Mouse (Mus musculus) forebrain, embryonic 13.5 days (tissue): ENCODE measurements around the gene Il17a. TPM values are rescaled to one million over a fixed set of nuclear protein-coding genes. Genes with fewer than 3 reads are reported as not detected.

Source experiments
- ATAC-seq: fragments of 200-750 bp; cut with Nextera tagmentation; 2 replicates; pipeline ENCODE4 v1.8.0; 2017
- H3K27ac ChIP-seq: fragments of 300-500 bp; sonication (generic); 2 replicates; pipeline ENCODE4 v1.5.1; 2015; ENCODE audit warnings: inconsistent platforms, mild to moderate bottlenecking, moderate library complexity
- H3K27me3 ChIP-seq: fragments of 300-500 bp; sonication (generic); 2 replicates; pipeline ENCODE4 v1.6.1; 2015; ENCODE audit warnings: mild to moderate bottlenecking, inconsistent platforms
- H3K36me3 ChIP-seq: fragments of 300-500 bp; sonication (generic); 2 replicates; pipeline ENCODE4 v1.6.1; 2015; ENCODE audit warnings: mild to moderate bottlenecking, inconsistent platforms; ENCODE audit not compliant: poor library complexity, severe bottlenecking
- H3K4me1 ChIP-seq: fragments of 300-500 bp; sonication (generic); 2 replicates; pipeline ENCODE4 v1.6.1; 2015; ENCODE audit warnings: inconsistent platforms
- H3K4me2 ChIP-seq: fragments of 300-500 bp; sonication (generic); 2 replicates; pipeline ENCODE4 v1.6.1; 2015; ENCODE audit warnings: inconsistent platforms, mild to moderate bottlenecking, moderate library complexity
- H3K4me3 ChIP-seq: fragments of 300-500 bp; sonication (generic); 2 replicates; pipeline ENCODE4 v1.5.1; 2015; ENCODE audit warnings: mild to moderate bottlenecking, inconsistent platforms
- H3K9ac ChIP-seq: fragments of 300-500 bp; sonication (generic); 2 replicates; pipeline ENCODE4 v1.6.1; 2015; ENCODE audit warnings: mild to moderate bottlenecking, inconsistent platforms
- H3K9me3 ChIP-seq: fragments of 300-500 bp; sonication (generic); replicated peaks from 2 replicates; pipeline ENCODE4 v1.6.1; 2016; ENCODE audit warnings: inconsistent platforms
- WGBS: fragments of 180-500 bp; shearing (Covaris S2); methylation state at CpG from one replicate; pipeline ENCODE4 v1.1.7; 2015; 5-methylcytosine and 5-hydroxymethylcytosine counted together
- polyA plus RNA-seq: library from polyadenylated mRNA; unstranded; fragments of >200 nt; fragmentation: Nextera tagmentation; extraction: Ambion mirVana; gene quantifications from 2 replicates; pipeline ENCODE4 v1.2.1, GENCODE M21; 2015

Gene Il17a
- polyA plus RNA-seq, result not detected in 2 replicates

DNA sequence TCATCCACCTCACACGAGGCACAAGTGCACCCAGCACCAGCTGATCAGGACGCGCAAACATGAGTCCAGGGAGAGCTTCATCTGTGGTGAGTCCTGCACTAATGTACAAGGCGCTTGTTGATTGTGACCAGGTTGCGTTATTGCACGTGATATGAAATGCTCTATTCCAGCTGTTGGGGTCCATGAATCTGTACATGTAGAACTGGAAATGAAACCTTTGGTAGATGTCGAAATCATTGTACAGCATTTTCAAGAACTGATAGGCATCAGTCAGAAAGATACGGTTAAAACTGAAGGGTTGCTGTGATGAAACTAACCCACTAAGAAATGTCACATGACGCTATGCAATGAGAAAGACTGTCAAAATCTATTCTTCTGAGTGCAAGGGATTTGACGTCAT is at the start of gene Il17a:
Gene Il17a (plus strand): TSS at position 3 of the 400 bp plus-strand sequence.
- 91% methylated on average over 10 of the region's 10 CpGs for WGBS
- Histone ChIP-seq H3K27me3 (no peaks in the 10 kb centered on the region), H3K36me3 (no peaks in the 10 kb centered on the region), H3K4me1 (no peaks in the 10 kb centered on the region), H3K4me2 (no peak within 1 kb of the TSS), H3K9ac (no peak within 1 kb of the TSS), H3K9me3 (no peaks in the 10 kb centered on the region), H3K4me3 (no peak within 1 kb of the TSS), H3K27ac (no peak within 1 kb of the TSS)
- ATAC-seq, result no peak

DNA sequence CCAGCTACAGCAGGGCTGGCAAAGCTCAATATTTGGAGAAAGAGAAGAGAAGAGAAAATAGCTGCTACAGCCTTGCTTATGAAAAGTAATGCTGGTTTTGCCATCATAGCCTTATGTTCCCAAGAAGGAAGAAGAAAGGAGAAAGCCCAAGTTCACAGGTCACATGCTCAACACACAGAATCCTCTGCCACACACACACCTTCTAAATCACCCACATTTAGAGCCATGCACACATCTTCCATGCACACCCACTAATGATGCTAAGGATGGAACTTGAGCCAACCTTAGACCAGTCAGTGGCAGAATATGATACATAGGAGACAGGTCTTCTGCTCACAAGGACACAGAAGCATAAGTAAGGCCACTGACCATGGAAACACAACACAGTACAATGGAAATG is 47.9 kb upstream of the Il17a start:
- Histone ChIP-seq H3K36me3 (no peaks in the 10 kb centered on the region), H3K27ac (no peak overlapping the region), H3K9me3 (no peaks in the 10 kb centered on the region), H3K4me3 (no peak overlapping the region), H3K4me2 (no peak overlapping the region), H3K27me3 (no peaks in the 10 kb centered on the region), H3K4me1 (0 out of 2 replicates have a peak, but pooled peaks cover 2% of the 10 kb centered on the region), H3K9ac (no peak overlapping the region)
- no peak for ATAC-seq

DNA sequence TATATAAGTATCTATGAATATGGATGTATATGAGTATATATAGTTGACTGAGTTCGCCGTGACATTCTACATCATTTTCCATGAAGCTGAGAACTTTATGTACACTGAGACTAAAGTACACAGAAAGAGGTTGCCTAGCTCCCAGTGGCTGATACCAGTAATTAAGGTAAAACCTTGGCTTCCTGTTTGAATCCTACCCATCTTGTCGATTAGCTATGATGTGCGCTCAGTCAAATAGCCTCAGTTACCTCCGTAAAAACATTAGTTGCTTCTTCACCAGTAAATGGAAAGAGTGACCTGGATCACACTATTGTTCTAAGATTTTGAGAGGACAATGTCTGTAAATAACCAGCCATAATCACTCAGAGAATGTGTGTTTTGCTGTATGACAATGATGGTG is 47.3 kb upstream of the Il17a start:
- WGBS, result 95% methylated on average over 5 of the region's 5 CpGs
- no peak overlapping the region for H3K4me2 ChIP-seq
- no peaks in the 10 kb centered on the region for H3K27me3 ChIP-seq
- H3K9ac ChIP-seq, result no peak overlapping the region
- no peak for ATAC-seq
- H3K27ac ChIP-seq, result no peak overlapping the region
- no peaks in the 10 kb centered on the region for H3K9me3 ChIP-seq
- no peaks in the 10 kb centered on the region for H3K36me3 ChIP-seq
- H3K4me1 ChIP-seq, result no peaks in the 10 kb centered on the region
- no peak overlapping the region for H3K4me3 ChIP-seq

DNA sequence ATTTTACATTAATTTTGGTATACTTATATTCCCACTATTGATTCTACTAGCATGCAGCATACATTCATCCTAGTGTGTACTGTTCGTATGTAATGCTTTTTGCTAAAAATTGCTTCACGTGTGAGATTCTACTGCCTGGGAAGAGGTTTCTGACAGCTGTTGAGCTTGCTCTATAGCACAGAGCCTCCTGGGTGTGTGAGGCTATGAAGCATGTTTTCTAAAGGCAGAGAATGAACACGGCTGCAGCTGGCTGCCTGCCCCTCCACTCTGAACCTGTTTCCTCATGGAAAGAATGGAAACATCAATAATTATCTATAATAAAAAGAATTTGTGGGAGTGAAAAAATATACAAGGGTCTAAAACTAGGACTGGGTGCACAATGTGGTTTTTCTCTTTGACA is 46.9 kb upstream of the Il17a start:
- Histone ChIP-seq H3K4me1 (no peaks in the 10 kb centered on the region), H3K4me3 (no peak overlapping the region), H3K9ac (no peak overlapping the region), H3K4me2 (no peak overlapping the region), H3K27me3 (no peaks in the 10 kb centered on the region), H3K9me3 (no peaks in the 10 kb centered on the region), H3K36me3 (no peaks in the 10 kb centered on the region), H3K27ac (no peak overlapping the region)
- 75% methylated on average over 3 of the region's 3 CpGs for WGBS
- ATAC-seq, result no peak

DNA sequence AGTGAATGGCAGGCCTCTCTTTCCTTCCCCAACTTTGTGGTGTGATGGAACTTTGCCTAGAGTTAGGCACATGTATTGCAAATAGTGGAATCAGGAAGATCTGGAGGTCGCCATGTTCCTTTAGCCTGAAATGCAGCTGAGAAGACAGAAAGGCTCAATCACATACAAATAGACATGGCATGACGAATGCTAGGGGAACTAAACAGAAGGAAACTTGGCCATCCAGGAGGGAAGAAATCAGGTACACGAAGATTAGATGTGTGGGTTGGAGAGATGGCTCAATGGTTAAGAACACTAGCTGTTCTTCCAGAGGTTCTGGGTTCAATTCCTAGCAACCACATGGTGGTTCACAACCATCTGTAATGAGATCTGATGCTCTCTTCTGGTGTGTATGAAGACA is 46.3 kb upstream of the Il17a start:
- Histone ChIP-seq H3K27me3 (no peaks in the 10 kb centered on the region), H3K36me3 (no peaks in the 10 kb centered on the region), H3K4me1 (no peaks in the 10 kb centered on the region), H3K9ac (no peak overlapping the region), H3K27ac (no peak overlapping the region), H3K4me2 (no peak overlapping the region), H3K9me3 (no peaks in the 10 kb centered on the region), H3K4me3 (no peak overlapping the region)
- no peak for ATAC-seq
- WGBS, result 89% methylated on average over 3 of the region's 3 CpGs

DNA sequence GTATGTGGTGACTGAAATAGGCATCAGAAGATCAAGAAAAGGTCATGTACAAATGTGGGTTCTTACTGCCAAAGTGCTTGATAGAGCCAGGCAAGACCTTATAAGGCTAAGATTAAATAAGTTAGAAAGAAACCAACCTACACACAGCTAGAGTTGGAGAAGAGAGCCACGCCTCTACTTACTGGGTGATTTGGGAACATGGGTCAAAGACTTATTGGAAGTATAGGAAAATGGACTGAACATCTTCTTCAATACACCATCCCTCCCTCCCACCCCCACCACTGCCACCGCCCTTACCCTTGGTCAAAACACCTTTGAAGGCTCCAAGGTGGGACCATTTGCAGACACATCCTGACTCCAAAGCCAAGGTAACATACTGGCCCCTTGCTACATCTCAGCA is 45.3 kb upstream of the Il17a start:
- no peak overlapping the region for H3K4me2 ChIP-seq
- no peak overlapping the region for H3K4me3 ChIP-seq
- no peaks in the 10 kb centered on the region for H3K36me3 ChIP-seq
- no peak overlapping the region for H3K9ac ChIP-seq
- H3K27me3 ChIP-seq, result no peaks in the 10 kb centered on the region
- ATAC-seq, result no peak
- no peaks in the 10 kb centered on the region for H3K9me3 ChIP-seq
- no peak overlapping the region for H3K27ac ChIP-seq
- no peaks in the 10 kb centered on the region for H3K4me1 ChIP-seq
- WGBS, result 87% methylated on average over 2 of the region's 2 CpGs

DNA sequence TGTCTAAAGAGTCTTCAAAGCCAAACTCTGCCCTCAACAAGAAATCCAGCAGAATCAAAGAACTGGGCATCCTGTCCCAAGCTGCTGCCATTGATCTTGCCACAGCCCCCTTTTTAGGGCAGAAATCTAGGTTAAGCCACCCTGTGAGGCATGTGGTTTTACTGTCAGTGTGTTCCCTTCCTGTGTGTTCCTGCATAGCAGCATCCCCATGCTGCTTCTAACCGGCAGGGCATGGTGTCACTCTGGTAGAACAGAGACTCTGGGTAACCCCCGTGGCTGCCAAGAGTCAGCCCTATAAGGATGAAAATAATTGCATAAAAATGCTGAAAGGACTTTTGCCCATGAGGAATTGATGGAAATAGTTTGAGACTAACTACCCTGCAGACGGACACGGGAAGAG is 44.8 kb upstream of the Il17a start:
- Histone ChIP-seq H3K4me2 (no peak overlapping the region), H3K36me3 (no peaks in the 10 kb centered on the region), H3K27me3 (no peaks in the 10 kb centered on the region), H3K27ac (no peak overlapping the region), H3K4me3 (no peak overlapping the region), H3K4me1 (no peaks in the 10 kb centered on the region), H3K9ac (no peak overlapping the region), H3K9me3 (no peaks in the 10 kb centered on the region)
- no peak for ATAC-seq
- 93% methylated on average over 4 of the region's 4 CpGs for WGBS

DNA sequence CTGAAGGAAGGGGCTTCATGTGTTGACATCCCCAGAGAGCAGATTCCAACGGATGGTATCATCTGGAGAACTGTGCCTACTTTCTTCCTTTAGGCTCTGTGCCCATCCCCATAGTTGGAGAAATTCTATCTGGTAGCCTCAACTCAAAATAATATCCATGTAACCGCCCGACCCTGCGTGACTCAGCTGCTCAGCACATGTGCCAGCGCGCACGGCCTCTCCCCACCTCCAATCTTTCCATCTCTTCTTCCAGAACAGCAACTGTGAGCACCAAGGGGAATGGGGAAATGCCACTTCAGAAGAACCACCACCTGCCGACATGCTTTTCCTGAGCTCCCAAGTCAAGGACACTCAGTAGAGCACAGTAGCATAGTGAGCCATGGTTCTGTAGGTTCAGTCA is 39.4 kb upstream of the Il17a start:
- Histone ChIP-seq H3K4me2 (no peak overlapping the region), H3K9me3 (no peaks in the 10 kb centered on the region), H3K27me3 (no peaks in the 10 kb centered on the region), H3K27ac (no peak overlapping the region), H3K4me1 (no peaks in the 10 kb centered on the region), H3K9ac (no peak overlapping the region), H3K36me3 (no peaks in the 10 kb centered on the region), H3K4me3 (no peak overlapping the region)
- no peak for ATAC-seq
- 94% methylated on average over 8 of the region's 8 CpGs for WGBS

DNA sequence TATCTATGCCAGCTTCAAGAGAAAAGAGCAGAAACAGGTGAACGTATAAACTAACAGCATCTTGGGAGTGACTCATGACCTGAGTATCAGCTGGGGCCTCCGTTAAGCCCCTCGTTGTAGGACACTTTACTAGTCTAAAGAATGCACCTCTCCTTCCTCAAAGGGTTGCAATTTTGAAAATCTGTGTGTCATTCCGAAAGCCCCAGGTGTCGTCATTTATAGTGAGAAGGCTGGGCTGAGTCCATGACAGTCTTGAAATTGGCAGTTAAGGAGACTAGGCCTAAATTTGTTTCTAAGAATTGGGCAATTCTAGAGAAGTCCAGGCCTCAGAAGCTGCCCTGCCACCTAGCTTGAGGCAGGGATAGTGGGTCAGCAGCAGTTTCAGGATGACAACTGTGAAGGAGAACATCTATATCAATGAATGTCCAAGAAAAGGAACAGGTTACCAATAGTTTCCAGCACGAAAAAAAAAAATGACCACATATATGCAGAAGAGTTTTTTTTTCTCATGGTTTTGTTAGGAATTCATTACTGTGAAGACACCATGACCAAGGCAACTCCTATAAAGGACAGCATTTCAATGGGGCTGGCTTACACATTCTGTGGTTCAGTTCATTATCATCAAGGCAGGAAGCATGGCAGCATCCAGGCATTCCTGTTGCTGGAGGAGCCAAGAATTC is 36.9 kb upstream of the Il17a start:
- 88% methylated on average over 6 of the region's 6 CpGs for WGBS
- no peak overlapping the region for H3K27ac ChIP-seq
- no peak for ATAC-seq
- no peaks in the 10 kb centered on the region for H3K36me3 ChIP-seq
- no peaks in the 10 kb centered on the region for H3K9me3 ChIP-seq
- no peaks in the 10 kb centered on the region for H3K27me3 ChIP-seq
- H3K4me3 ChIP-seq, result no peak overlapping the region
- no peak overlapping the region for H3K9ac ChIP-seq
- no peaks in the 10 kb centered on the region for H3K4me1 ChIP-seq
- no peak overlapping the region for H3K4me2 ChIP-seq

DNA sequence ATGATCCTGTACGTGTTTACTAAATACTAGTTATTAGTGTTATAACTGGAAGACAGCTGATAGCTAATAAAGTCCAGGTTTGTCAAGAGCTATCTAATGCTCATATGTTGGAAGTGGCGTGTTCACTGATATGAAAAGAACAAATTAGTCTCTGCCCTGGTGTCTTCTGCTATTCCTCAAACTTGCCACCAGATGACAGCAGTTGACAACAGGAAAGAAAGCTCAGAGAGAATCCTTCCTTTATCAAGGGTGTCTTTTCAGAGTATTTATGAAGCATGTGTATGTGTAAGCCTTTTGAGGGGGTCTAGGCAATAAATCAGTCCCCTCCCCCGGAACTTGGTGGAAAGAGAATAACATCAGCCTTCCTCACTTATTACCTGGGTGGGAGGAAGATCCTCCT is 30.7 kb upstream of the Il17a start:
- no peak overlapping the region for H3K9ac ChIP-seq
- no peak overlapping the region for H3K27ac ChIP-seq
- H3K9me3 ChIP-seq, result no peaks in the 10 kb centered on the region; the same call in 1 of the 2 replicates
- WGBS, result 80% methylated on average over 3 of the region's 3 CpGs
- no peaks in the 10 kb centered on the region for H3K4me1 ChIP-seq
- H3K36me3 ChIP-seq, result no peaks in the 10 kb centered on the region
- no peak overlapping the region for H3K4me2 ChIP-seq
- no peaks in the 10 kb centered on the region for H3K27me3 ChIP-seq
- peak; percentile 43; the same call in 1 of the 2 replicates for ATAC-seq
- H3K4me3 ChIP-seq, result no peak overlapping the region

DNA sequence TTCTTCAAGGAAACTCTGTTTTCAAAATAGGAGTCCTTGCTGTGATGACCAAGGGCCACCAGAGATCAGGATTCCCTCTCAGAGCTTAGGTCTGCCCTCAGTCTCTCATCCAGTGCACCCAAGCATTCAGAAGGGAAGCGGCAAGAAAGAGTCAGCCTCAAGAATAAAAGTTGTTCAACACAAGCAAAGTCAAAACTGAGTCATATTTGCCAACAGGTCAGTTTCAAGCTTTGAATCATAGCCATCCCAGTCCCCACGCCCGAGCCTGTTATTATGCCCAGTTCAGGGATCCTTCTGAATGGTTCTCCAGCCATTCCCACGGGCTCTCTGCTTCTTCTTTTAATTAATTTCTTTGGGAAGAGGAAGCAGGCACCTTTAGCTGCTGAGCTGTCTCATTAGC is 5.9 kb downstream of the Il17a start:
- H3K4me3 ChIP-seq, result no peak overlapping the region
- 78% methylated on average over 4 of the region's 4 CpGs for WGBS
- H3K27ac ChIP-seq, result no peak overlapping the region
- H3K4me2 ChIP-seq, result no peak overlapping the region
- H3K36me3 ChIP-seq, result no peaks in the 10 kb centered on the region
- no peaks in the 10 kb centered on the region for H3K9me3 ChIP-seq
- H3K9ac ChIP-seq, result no peak overlapping the region
- no peak for ATAC-seq
- no peaks in the 10 kb centered on the region for H3K27me3 ChIP-seq
- no peaks in the 10 kb centered on the region for H3K4me1 ChIP-seq

DNA sequence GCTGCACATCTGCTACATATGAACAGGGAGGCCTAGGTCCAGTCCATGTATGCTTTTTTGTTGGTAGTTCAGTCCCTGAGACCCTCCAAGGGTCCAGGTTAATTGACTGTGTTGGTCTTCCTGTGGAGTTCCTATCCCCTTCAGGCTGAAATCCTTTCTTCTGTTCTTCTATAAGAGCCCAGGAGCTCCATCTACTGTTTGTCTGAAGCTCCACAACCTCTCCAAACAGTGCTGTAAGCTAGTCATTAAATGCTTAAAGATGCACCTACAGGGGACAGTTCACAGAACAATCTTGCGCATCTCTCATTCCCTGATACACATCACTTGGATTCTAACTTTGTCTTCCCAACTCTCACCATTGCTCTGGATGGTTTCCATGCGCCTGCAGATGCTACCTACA is 7.8 kb downstream of the Il17a start:
- no peaks in the 10 kb centered on the region for H3K9me3 ChIP-seq
- no peak for ATAC-seq

DNA sequence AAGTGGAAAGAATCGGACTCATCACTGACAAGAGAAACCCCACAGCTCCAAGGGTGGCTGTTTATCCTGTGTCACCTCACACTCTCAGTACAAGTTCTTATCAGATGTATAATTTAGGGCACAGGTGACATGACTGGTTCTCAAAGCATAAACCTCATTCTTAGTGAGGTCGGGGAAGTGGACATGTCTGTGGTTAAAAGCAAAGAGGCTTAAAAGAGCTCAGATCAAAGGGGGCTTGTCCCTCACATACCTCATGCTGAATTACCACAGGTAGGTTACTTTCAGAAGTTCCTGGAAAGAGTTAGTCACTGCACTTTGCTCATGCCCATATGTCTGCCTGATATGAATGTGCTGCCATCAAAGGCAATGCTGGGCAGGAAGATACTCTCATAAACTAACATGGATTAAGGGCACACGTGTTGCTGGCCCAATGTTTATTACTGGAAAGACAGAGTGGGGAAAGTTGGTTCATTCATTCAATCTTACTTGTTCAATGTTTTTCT is 9.8 kb downstream of the Il17a start:
- Histone ChIP-seq H3K27ac (no peak overlapping the region), H3K27me3 (no peaks in the 10 kb centered on the region), H3K36me3 (no peaks in the 10 kb centered on the region), H3K4me2 (no peak overlapping the region), H3K4me1 (no peaks in the 10 kb centered on the region), H3K9me3 (no peaks in the 10 kb centered on the region), H3K4me3 (no peak overlapping the region), H3K9ac (no peak overlapping the region)
- no peak for ATAC-seq
- WGBS, result 83% methylated on average over 3 of the region's 3 CpGs

More for the DNA sequence above, 7.8 kb downstream of the Il17a start:
- H3K36me3 ChIP-seq, result no peaks in the 10 kb centered on the region
- H3K27ac ChIP-seq, result no peak overlapping the region
- 81% methylated on average over 2 of the region's 2 CpGs for WGBS
- H3K4me3 ChIP-seq, result no peak overlapping the region
- no peaks in the 10 kb centered on the region for H3K27me3 ChIP-seq
- no peak overlapping the region for H3K9ac ChIP-seq
- H3K4me1 ChIP-seq, result no peaks in the 10 kb centered on the region
- H3K4me2 ChIP-seq, result no peak overlapping the region
